Mouse (Mus musculus) B cell, adult 2 months (primary cell): ENCODE data around the gene 1190005I06Rik.
A peak's percentile ranks its signal among the peaks of the same experiment; 100 is the strongest.

Experiments used
- DNase-seq, 2 experiments: peaks; one replicate each; pipeline ENCODE4 v3.0.0; 2022

The 1190005I06Rik gene

GRCm38 (mm10) chr8:120618110-120618509 lies 29.3 kb downstream of the 1190005I06Rik start:
- peak; percentile 80 to 82 for DNase-seq

- no peak for DNase-seq
Measured at GRCm38 (mm10) chr8:120616663-120617626, 30.5 kb downstream of the 1190005I06Rik start.

GRCm38 (mm10) chr8:120614491-120614890 lies 32.9 kb downstream of the 1190005I06Rik start:
- DNase-seq, result no peak

GRCm38 (mm10) chr8:120610824-120611223 lies 36.6 kb downstream of the 1190005I06Rik start:
- DNase-seq, result no peak

- DNase-seq, result peak; percentile 87
Measured at GRCm38 (mm10) chr8:120607885-120608284, 39.5 kb downstream of the 1190005I06Rik start.

GRCm38 (mm10) chr8:120607460-120607859 lies 40.0 kb downstream of the 1190005I06Rik start:
- peak in 1 of 2 experiments; percentile 9 for DNase-seq

GRCm38 (mm10) chr8:120602672-120603071 lies 44.8 kb downstream of the 1190005I06Rik start:
- DNase-seq, result no peak

GRCm38 (mm10) chr8:120599504-120599903 lies 47.9 kb downstream of the 1190005I06Rik start:
- DNase-seq, result peak; percentile 88 to 89

- DNase-seq, result no peak
Measured at GRCm38 (mm10) chr8:120598579-120598978, 48.9 kb downstream of the 1190005I06Rik start.

GRCm38 (mm10) chr8:120595963-120596362 lies 51.5 kb downstream of the 1190005I06Rik start:
- DNase-seq, result peak; percentile 77

GRCm38 (mm10) chr8:120594571-120594970 lies 52.9 kb downstream of the 1190005I06Rik start:
- DNase-seq, result peak; percentile 62 to 65

GRCm38 (mm10) chr8:120591587-120592292 lies 55.7 kb downstream of the 1190005I06Rik start:
- DNase-seq, result no peak

- DNase-seq, result peak; percentile 41 to 45
Measured at GRCm38 (mm10) chr8:120589921-120590320, 57.5 kb downstream of the 1190005I06Rik start.

GRCm38 (mm10) chr8:120588908-120589771 lies 58.3 kb downstream of the 1190005I06Rik start, which contains the start of gene Gins2:
TSS of gene Gins2 (minus strand) at chr8:120589304.
- DNase-seq, result peak; percentile 98 to 99

GRCm38 (mm10) chr8:120585521-120585920 lies 61.9 kb downstream of the 1190005I06Rik start:
- no peak for DNase-seq

- no peak for DNase-seq
Measured at GRCm38 (mm10) chr8:120581811-120582210, 65.6 kb downstream of the 1190005I06Rik start.

GRCm38 (mm10) chr8:120581329-120581728 lies 66.1 kb downstream of the 1190005I06Rik start:
- DNase-seq, result no peak

GRCm38 (mm10) chr8:120580336-120581000 lies 67.0 kb downstream of the 1190005I06Rik start:
- DNase-seq, result no peak

- no peak for DNase-seq
Measured at GRCm38 (mm10) chr8:120577821-120578220, 69.6 kb downstream of the 1190005I06Rik start.

- DNase-seq, result no peak
Measured at GRCm38 (mm10) chr8:120575801-120576200, 71.6 kb downstream of the 1190005I06Rik start.

GRCm38 (mm10) chr8:120574941-120575340 lies 72.5 kb downstream of the 1190005I06Rik start:
- no peak for DNase-seq

- DNase-seq, result no peak
Measured at GRCm38 (mm10) chr8:120573866-120574265, 73.6 kb downstream of the 1190005I06Rik start.
